8 mouse cellular contexts compared by ENCODE assay signal in the genomic region with DNA sequence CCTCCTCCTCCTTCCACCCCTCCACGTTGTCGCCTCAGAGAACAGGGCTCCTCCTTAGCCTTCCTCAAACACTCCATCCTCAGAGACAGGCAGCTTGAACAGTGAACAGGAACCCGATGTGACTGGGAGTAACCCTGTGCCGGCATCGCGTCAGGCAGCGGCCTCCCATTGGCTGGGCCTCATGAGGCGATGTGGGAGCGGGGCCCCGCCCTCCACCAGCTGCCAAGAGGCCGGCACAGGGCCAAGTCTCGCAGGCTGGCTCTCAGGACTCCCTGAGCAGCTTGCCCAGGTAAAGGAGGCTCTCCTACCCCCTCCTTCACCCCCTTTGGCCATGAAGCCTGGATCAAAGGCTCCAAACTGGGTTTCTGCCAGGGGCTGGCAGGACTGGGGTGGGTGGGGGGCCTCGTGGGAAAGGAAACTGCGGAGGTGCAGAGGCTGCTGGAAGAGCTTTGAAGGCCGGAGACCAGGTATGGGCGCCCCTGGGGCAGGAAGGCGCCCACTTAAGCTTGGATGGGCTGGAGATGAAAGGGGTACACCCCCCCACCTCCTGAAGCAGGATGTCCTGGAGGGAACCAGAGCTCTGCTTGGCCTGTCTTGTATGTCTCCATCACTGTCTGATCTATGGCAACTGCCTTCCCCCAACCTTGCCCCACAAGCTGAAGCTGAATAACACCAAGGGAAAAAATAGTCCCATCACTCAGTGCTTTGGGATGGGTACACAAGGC. TPM values are rescaled to one million over a fixed set of nuclear protein-coding genes. Genes with fewer than 3 reads are reported as not detected.
DNase-seq lines count a peak whose midpoint lies in the region; ATAC-seq and TF ChIP-seq lines count a peak whose summit lies in the region.

No protein-coding gene starts in this region.

- peaks cover 19% of the 10 kb centered on the region for H3K27me3 ChIP-seq in megakaryocyte, embryonic 14.5 days (replicated peaks)

- H3K27ac ChIP-seq in cortical plate, adult 2 months (ENCODE audit: insufficient read depth, low read length) = peak overlapping the region; percentile 47

- ATAC-seq in inflammation-experienced regulatory T-cells, adult 6 months = peak; percentile 94

- peaks cover 5% of the 10 kb centered on the region for H3K4me1 ChIP-seq in cortical plate, adult 2 months (ENCODE audit: control insufficient read depth, insufficient read depth, low read length)
- peaks cover 53% of the 10 kb centered on the region for H3K4me1 ChIP-seq in megakaryocyte, embryonic 14.5 days

- H3K4me3 ChIP-seq in cortical plate, adult 2 months (ENCODE audit: insufficient read depth, low read length) = 0 out of 2 replicates have a peak overlapping the region, but pooled peaks have one; percentile 6
- H3K4me3 ChIP-seq in megakaryocyte, embryonic 14.5 days (replicated peaks) = peak overlapping the region; percentile 91

- peaks cover 25% of the 10 kb centered on the region for H3K36me3 ChIP-seq in megakaryocyte, embryonic 14.5 days (replicated peaks; ENCODE audit: low read length)

- TF ChIP-seq CTCF in cortical plate, adult 2 months (IDR thresholded peaks at IDR 0.05; ENCODE audit: extremely low read depth, insufficient read depth, low read length) = no peak

- H3K9me3 ChIP-seq in megakaryocyte, embryonic 14.5 days = no peaks in the 10 kb centered on the region

- peak; percentile 94 for DNase-seq in ZHBTc4 (ENCODE audit: low read depth, low spot score)
- DNase-seq in gastrocnemius, postnatal 10 days = peak; percentile 72
- DNase-seq in left cerebral cortex, adult 9 months (ENCODE audit: low spot score in 2 of 2) = peak; percentile 66 to 86
- peak; percentile 83 to 87 for DNase-seq in right cerebral cortex, adult 2 months (ENCODE audit: low spot score in 2 of 2)
- peak; percentile 42 for DNase-seq in urinary bladder, postnatal 10 days (ENCODE audit: low spot score)

- TF ChIP-seq POLR2A in cortical plate, adult 2 months (IDR thresholded peaks at IDR 0.05; ENCODE audit: extremely low read depth, insufficient read depth, low read length) = peak; percentile 85

RNA-seq across cellular contexts. Expression of a gene that starts 5.4 kb away (rescaled TPM):
- polyA plus RNA-seq in cortical plate, adult 2 months (2012; rRNA removed) = 36.1 and 37.3 TPM in 2 replicates
- 1 to 10 TPM in 1 of 2 experiments, under 1 TPM in 1; 0.36 to 1.2 TPM for total RNA-seq in gastrocnemius, postnatal 10 days (2021)
- 1 to 10 TPM in 2 of 3 experiments, under 1 TPM in 1; 0.68 to 1.5 (median 1.3) TPM for polyA plus RNA-seq in inflammation-experienced regulatory T-cells, adult 6 months (2017; shearing (Covaris generic))
- polyA plus RNA-seq in megakaryocyte, embryonic 14.5 days (2012; ENCODE audit: insufficient read depth, low replicate concordance) = 0.12 and 14.4 TPM in 2 replicates

RNA-seq across cellular contexts. Expression of a gene that starts 39.9 kb away (rescaled TPM):
- polyA plus RNA-seq in cortical plate, adult 2 months (2012; rRNA removed) = 8.4 and 10.1 TPM in 2 replicates
- total RNA-seq in gastrocnemius, postnatal 10 days (2021) = 1 to 10 TPM; 4.4 to 5.8 TPM
- not detected for polyA plus RNA-seq in inflammation-experienced regulatory T-cells, adult 6 months (2017; shearing (Covaris generic))
- polyA plus RNA-seq in megakaryocyte, embryonic 14.5 days (2012; ENCODE audit: insufficient read depth, low replicate concordance) = not detected in 2 replicates

Comparison
In these comparisons a context has a peak if more than half of its experiments do, and no peak if none do; other contexts are left out.
1. Peak in every context shown above with its lines: DNase-seq, ATAC-seq, H3K4me3 ChIP-seq and H3K27ac ChIP-seq.
2. DNase-seq: peak in every context shown above with its lines; median percentile 94 in ZHBTc4; 85 in right cerebral cortex, adult 2 months; 76 in left cerebral cortex, adult 9 months; 72 in gastrocnemius, postnatal 10 days; 42 in urinary bladder, postnatal 10 days.